Mouse (Mus musculus) retina, embryonic 14.5 days (tissue): ENCODE data around the gene Ooep.
"Not testable (repeated sequence)": the region's sequence is repeated elsewhere in the genome, so short reads cannot be mapped to it uniquely, and the experiment has no call there.

Experiments used
- DNase-seq: peaks from one replicate; pipeline ENCODE4 v3.0.0-alpha.2; 2015; ENCODE audit warnings: low spot score

Gene Ooep

DNA sequence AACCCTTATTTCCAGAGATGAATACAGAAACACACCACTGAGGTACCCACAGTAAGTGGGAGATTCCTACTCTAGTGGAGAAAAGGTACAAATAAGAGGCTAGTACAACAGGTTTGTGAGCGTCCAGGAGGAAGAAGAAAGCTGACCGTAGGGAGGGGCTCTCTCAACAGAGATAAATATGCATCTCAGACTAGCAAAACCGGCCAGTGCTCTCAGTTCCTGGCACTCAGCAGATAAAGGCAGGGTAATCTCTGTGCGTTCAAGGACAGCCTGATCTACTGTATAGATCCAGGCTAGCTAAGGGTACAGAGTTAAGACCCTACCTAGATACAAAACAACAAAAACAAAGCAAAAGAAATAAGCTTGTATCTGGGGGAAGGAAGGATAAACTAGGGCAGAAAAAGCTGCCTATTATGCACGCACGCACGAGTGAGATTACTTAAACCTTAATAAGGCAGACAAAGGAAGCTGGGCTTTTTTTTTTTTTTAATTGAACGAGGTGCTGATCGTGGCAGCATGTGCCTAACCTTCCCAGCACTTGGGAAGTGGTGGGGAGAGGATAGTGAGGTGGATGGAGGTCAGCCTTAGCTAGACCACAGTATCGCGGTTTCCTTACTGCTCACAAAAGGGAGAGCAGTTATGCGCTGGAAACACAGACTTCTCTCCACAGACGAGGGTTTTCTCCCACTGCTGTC lies 12.5 kb downstream of the Ooep start:
- DNase-seq, result no peak

DNA sequence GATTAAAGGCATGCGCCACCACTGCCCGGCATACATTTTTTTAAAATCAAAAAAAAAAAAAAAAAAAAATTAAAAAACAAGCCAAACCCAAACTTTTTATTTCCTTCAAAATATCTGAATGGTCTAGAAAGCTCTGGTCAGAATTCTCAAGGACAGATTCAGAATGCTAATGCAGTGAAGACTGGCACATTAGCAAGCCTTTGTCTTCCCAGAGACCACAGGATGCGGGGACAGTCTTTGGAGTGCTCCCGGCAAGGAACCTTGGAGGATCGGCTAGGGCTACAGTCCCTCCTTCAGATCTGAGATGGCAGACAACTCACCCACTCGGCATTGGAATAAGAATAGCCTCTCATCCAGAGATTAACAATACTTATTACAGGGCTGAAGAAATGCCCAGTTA lies 13.8 kb downstream of the Ooep start:
- no peak for DNase-seq

DNA sequence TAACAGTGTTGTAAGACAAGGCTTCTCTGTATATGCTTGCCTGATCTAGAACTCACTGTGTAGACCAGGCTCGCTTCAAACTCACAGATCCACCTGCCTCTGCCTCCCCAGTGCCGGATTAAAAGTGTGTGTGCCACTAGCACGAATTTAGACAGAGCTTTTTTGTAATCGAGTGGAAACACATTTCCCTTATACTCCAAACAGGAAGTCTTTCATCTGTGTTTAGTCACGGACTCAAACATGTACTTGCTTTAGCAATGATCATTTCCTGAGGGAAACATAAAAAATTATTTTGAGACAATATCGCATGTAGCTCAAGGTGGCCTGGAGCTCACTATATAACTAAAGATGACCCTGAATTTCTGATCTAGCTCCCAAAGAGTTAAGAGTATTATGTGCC lies 15.2 kb downstream of the Ooep start:
- DNase-seq, result no peak

DNA sequence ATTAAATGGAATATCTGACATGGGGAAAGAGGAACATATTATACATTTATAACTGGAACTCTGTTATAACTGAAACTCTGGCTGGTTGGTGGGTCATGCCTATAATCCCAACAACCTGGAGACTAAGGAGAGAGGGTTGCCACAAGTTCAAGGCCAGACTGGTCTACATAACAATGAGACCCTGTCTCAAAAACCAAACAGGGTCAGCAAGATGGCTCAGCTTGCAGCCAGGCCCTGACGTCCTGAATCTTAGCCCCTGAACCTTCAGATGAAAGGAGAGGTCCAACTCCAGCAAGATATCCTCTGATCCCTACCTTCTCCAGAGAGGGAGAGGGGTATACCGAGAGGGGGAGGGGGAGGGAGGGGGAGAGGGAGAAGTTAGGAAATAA lies 18.0 kb downstream of the Ooep start:
- DNase-seq, result no peak

DNA sequence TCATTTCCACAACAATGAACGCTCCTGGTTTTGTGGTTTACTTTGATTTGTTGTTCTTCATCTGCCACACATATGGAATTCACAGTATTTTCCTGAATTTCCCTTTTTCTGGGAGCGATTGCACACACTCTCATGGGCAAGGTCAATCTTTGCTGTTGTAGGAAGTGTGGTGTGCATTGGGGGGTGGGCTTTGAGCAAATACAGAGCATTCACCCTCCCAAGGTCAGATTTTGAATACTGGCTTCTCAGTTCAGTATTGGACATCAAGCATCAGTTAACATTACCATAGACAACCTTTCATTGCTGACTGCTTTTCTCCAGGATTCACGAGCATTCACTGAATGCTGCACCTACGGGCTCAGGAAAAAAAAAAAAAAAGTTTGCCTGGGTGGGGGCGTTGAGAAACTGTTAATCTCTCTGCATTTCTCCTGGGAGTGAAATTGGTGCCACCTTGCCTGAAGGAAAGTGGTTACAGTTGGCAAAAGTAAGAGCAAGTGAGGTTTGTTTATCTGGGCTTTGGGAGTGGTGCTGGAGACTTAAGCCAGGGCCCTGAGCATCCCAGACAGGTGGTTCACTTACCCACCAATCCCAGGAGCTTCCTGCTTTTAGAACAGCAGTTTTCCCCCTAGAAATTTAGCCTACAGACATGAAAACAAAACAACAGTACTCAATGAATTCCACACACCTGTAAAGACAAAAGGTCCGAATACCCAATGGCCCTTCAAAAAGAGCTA lies 18.6 kb downstream of the Ooep start:
- DNase-seq, result no peak

DNA sequence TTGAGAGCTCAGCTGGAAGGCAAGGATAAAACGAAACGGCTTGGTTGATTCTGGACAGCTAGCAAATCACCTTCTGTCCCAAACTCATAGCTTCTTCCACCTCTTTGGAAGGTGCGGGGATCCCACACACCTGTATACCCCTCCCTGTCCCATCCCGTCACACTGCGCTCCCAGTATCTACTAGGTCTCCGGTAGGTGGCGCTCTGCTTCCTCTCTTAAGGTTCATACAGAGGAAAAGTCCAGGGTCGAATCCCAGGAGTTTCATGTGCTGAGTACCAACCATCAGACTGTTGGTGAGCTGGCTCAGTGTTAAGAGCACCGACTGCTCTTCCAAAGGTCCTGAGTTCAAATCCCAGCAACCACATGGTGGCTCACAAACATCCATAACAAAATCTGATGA lies 20.5 kb downstream of the Ooep start:
- peak; percentile 90 for DNase-seq

DNA sequence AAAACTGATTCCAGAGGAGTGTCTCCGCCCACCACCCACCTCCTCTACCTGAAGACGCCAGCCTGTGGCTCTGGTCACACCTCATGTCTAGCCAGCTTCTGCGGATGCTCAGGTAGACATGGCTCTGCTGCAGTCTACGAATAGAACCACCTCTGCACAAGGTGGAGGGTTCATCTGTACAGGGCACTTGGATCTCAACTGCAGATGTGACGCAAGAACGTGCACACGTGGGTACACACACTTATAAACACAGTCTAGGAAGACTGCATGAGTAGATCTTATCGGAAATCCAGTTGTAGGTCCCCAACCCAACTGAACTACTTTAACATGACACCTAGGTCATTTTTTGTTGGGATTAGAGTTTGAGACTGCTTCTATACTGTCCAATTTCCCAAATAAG lies 22.9 kb downstream of the Ooep start, which contains the start of gene Gsta2:
TSS of gene Gsta2 (minus strand) at position 178 of the 400 bp plus-strand sequence.
- no peak for DNase-seq

DNA sequence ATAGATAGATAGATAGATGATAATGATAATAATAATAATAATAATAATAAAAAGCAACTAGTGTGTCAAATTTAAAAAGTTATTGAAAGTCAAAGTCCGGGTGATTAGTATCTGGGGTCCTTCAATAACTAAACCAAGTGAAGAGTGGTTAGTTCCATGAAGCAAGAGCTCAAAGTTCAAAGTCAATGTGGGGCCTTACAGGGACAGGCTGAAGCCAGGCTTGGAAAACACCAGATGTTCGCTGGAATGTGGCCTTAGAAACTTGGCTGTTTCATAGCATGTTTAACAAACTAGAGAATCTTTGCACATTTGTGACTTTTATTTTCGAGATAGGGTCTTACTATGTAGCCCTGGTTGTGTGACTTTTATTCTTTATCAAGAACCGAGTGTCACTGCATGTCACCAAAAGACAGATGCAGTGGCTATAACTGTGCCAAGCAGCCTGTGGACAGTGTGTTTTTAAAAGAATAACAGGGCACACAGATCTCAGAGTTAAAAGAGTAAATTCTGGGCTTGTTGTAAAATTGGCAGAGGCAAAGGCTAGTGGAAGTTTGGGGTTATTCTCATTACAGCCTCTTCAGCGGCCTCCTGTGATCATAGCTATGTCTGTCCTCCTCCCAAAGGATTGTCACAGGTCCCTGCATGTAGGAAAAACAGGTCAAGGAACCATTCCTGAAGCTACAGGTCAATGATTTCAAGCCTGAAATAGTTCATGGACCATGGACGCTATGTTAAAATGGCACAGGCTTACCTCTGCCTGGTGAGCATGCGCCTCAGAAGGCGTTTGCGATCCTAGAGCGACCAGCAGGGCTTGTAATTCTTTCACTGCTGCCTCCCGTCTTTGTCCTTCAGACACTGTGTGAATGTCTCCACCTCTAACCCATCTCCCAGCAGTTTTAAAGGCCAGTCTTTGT lies 23.6 kb downstream of the Ooep start:
- no peak for DNase-seq

DNA sequence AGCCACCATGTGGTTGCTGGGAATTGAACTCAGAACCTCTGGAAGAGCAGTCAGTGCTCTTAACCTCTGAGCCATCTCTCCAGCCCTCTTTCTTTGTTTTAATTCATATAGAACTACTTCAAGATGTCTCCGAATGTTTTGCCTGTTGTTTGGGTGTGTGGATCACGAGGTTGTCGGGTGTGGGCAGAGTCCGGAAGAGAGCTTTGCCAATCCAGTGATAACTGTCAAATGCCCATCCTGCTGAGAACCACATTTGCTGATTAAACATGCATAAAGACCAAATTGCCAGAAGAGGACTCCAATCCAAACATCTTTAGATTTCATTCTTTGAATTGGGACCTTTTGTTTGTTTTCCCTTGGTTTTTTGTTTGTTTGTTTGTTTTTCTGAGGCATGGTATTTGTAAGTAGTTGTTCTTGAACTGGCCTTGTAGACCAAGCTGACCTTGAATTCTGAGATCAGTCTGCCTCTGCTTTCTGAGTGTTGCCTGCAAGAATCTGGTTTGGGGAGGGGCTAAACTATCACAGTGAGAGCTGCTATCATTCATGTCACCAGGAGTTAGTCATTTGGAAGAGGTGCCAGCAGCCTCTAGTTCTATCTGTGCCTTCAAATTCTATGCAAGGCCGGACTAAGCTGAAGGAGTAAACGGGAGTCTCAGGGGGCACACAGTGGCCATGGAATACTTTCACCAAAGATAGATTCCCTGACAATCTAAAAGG lies 26.9 kb downstream of the Ooep start:
- DNase-seq, result no peak

DNA sequence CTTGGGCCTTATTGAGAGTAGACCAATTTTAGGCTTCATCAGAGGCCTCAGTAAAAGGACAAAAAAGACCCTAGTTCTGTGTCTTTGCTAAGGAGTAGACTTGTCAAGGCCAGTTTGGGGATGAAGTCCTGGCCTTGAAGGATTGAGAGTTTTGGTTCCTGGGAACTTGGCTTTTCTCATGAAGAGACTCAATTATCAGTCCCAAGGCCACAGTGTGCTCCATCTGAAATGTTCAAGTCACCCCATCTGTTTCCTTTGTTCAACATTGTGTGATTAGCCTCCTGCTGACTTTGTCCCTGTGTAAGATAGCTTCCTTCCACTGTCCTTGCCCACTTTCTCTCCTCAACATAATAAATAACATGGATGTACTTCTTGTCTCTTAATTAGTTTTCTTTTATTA lies 28.5 kb downstream of the Ooep start:
- DNase-seq, result not testable (repeated sequence)

DNA sequence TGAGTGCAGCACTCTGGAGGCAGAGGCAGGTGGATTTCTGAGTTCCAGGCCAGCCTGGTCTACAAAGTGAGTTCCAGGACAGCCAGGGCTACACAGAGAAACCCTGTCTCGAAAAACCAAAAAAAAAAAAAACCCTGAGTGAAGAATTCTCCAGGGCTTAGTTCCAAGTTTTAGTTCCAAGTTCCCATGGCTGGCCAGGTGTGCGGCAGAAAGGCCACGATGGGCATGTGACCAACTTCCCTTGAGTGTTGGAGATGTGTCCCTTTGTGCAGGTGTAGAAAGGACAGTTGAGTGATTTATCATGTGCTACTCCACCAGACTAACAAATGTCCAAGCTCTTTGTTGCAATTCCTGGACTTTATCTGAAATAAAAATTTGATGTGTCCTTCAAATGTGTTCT lies 29.4 kb downstream of the Ooep start:
- not testable (repeated sequence) for DNase-seq

DNA sequence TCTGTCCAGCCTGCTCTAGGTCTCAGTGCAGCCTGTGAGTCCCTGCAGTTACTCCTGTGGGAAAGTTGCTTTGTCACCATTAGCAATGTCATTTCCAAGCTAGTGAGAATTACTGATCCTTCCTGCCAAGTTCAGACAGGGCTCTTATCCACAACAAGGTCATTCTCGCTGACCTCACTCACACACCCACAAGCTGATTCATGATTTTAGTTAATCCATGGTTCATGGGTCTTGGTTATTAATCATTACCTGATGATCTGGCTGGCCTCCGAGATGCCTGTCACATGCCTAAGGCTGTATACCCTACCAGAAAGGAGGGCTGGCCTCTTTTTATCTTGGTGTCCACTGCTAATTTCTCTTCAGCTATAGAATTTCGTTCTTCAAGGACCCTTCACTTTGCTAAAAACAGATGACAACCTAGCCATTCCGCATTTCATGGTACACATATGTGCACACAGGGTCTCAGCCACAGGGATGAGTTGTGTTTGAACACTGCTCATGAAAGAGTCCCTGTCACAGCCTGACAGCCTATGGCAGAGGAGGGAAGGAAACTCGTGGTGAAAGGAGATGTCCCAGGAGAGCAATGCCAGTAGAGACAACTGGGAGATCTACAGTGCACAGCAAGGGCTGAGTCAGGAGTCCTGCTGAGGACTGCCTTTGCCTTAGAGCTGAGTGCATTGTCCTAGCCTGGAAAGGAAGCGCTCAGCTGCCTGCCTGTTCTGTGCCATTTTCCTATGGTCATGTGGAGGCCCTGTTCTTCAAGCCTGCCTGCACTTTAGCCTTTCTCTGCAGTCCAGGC lies 30.1 kb downstream of the Ooep start:
- DNase-seq, result not testable (repeated sequence)

DNA sequence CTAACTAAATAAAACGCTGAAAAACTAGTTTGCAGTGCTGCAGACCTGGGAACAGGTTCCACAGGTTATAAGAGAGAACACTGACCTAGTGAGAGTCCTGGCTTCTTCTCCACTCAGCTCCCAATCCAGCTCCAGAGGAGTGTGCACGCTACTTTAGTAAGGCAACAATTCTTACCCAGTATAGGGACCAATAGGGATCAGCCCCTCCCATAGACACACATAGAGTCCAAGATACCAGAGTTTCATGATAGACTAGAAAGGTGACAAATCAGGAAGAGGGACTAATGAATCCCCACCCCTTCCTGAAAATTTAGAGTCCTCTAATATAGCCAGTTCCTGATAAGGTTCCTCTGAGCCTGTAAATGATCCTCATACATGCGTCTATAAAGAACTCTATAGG lies 31.5 kb downstream of the Ooep start:
- DNase-seq, result no peak

DNA sequence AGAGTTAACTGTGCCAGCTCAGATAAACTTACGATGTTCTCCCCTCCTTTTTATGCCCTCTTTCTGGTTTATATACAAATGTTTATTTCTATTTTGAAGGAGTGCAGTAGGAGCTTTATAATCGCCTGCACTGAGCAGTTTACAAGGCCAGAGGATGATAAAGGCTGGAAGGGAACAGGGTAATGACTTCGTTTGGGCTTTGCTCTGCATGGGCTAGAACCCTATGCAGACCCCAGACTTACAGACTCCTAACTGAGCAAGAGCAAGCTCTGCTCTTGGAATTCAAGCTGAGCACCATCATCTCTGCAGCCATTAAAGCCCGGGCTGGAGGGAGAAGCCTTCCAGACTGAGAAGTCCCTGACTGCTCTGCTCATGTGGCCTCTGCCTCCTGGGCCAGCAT lies 33.3 kb downstream of the Ooep start:
- DNase-seq, result not testable (repeated sequence)

DNA sequence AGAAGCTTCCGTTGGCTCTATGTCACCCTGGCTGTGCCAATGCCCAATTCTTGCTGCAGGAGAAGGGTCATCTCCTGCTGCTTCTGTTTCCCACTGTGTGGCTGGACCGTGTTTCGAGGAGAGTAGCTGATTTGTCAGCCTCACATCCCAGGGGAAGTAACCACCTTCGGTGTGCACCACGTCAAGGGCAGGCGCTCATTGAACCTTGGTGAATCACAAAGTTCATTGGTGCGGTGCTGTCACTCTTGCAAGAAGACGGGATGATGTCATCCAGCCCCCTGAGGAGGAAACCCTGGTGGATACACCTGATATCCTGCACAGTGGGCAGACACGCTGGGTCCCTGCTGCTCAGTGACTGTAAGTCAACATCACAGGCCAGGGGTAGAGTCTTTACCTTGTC lies 35.5 kb downstream of the Ooep start:
- not testable (repeated sequence) for DNase-seq

DNA sequence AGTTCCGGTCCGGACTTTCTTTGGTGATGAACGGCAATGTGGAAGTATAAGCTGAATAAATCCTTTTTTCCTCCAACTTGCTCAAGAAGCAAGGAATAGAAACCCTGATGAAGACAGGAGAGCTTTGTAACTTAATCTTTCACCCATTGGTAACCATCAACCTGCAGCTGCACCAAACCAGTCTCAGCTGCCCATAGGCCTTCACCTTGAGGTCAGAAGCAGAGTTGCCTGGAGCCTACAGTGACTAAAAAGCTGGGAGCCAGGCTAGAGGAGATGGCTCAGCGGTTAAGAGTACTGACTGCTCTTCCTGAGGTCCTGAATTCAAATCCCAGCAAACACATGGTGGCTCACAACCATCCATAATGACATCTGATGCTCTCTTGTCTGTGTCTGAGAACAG lies 36.0 kb downstream of the Ooep start:
- not testable (repeated sequence) for DNase-seq

DNA sequence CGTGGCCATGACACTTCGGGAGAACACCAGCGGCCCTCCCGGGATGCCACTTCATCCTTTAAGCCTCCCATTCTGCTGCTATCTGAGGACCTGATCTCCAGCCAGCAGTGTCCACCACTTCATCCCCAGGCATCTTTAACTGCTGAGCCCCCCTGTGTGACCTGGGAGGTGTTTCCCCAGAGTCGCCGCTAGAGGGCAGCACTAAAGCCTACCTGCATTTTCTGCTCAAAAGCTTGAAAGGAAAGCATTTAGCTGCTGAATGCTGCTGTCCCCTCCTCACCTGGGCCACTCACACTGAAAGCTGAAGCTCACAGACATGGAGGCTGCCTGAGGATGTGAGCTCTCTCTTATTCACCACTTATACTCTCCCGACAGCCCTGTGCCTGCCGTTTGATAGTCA lies 38.2 kb downstream of the Ooep start:
- peak; percentile 73 for DNase-seq

DNA sequence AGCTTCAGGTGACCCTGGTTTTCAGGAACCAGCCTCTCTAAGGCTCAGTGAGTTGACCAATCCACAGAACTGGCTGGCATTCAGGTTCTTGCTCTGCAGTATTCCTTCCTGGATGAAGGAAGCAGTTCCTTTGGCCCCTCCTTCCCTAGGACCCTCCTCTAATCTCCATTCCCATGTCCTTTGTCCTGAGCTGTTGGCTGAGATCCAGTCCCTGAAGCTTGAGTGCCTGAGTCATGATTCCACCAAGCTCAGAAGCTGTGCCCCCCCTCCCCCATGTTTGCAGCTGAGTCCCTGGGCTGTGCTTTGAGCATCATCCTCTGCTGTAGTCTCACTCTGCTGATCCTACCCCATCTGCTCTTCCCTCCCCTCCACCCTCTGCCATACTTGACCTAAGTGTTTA lies 41.5 kb downstream of the Ooep start:
- DNase-seq, result not testable (repeated sequence)

DNA sequence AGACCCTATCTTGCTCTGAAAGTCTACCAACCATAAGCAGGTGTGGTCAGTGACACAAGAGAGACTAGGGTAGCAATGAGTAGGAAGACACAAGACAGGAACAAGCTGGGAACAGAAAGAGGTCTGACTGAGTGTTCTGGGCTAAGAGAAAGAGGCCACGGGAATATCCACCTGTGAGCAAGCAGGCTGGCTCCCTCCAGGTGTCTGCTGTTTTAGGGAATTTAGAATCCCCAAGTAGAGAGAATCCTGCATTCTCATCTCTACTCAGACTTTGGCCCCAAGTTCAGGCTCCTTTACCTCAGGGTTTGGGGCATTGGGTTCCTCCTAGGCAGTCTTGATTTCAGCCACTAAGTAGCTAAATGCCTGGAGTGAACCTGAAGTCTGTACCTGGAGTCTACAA lies 51.2 kb downstream of the Ooep start, which contains the start of gene Omt2b:
TSS of gene Omt2b (plus strand) at position 301 of the 400 bp plus-strand sequence.
- DNase-seq, result not testable (repeated sequence)
